Mouse (Mus musculus): ENCODE measurements around the gene Trmt112. TPM values are rescaled to one million over a fixed set of nuclear protein-coding genes. Genes with fewer than 3 reads are reported as not detected.
"Not testable (repeated sequence)": the region's sequence is repeated elsewhere in the genome, so short reads cannot be mapped to it uniquely, and the experiment has no call there.

Gene Trmt112
- polyA plus RNA-seq, 1 experiment: 183 TPM

DNA sequence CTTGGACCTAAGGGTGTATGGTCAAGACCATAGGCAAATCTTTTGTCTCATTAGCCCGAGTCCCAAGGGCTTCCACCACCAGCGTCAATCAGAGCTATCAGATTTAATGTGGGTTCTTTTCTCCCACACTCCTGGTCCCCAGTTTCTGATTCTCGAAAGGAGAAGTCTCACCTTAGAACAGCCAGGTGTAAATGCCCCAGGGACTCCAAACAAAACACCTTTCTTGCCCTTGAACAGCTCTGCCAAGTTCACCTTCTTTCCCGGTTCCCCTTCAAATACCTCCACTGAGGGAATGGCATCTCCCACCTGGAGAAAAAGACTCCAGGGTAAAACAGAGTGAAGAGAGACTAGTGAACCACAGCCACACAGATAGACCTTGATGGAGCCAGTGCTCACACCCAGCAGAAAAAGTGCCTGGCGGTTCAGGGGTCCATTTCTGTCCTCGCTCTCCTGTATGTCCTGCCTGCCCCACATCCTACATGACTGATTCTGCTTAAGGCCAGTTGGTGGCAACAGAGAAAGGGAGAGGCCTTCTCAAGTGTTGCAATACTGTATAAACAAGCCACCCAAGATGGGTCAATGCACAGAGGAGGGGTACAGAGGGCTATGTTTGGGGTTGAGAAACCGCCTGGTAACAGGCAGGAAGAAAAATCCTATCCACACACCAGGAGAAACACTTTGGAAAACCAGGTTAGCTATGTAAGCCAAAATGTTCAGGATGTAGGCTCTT is 1.5 kb upstream of the Trmt112 start:
- Histone ChIP-seq H3K36me3 (ENCODE audit: control insufficient read depth, insufficient read depth, low read length) (peaks cover 4% of the 10 kb centered on the region; the same call in 1 of the 2 replicates), H3K27ac (ENCODE audit: control insufficient read depth, insufficient read depth, low read length) (no peak overlapping the region), H3K27me3 (ENCODE audit: control insufficient read depth, insufficient read depth, low read length) (no peaks in the 10 kb centered on the region), H3K4me1 (replicated peaks; ENCODE audit: control insufficient read depth, insufficient read depth, low read length) (peaks cover 22% of the 10 kb centered on the region), H3K4me3 (ENCODE audit: control insufficient read depth, insufficient read depth, low read length) (no peak overlapping the region)
- TF ChIP-seq CTCF (IDR thresholded peaks at IDR 0.05; ENCODE audit: borderline replicate concordance, control insufficient read depth, extremely low read depth, insufficient read depth, low read length, poor library complexity): no peak
- TF ChIP-seq POLR2A (IDR thresholded peaks at IDR 0.05; ENCODE audit: control insufficient read depth, extremely low read depth, insufficient read depth, low read length, poor library complexity): no peak
- WGBS: 93% methylated on average over 7 of the region's 7 CpGs
- DNase-seq: no peak

DNA sequence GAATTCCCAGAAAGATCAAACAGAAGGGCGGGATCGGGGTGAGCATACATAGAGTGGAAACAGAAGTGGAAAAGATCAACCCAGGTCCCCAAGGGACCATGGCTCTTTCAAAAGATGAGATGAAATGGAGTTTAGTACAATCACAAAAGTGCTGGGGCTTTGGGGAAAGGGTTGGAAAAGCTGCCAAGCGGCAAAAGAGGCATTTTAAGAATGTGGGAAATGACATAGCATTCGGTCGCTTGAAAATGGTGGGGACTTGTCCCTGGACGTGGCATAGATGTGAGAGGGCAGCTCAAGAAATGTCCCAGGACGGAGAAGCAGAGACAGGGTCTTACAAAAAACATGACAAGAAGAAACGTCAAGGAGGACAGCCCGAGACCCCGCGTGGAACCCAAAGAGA is 477 bp upstream of the Trmt112 start:
- Histone ChIP-seq H3K4me1 (replicated peaks; ENCODE audit: control insufficient read depth, insufficient read depth, low read length) (peaks cover 25% of the 10 kb centered on the region), H3K4me3 (ENCODE audit: control insufficient read depth, insufficient read depth, low read length) (peak overlapping the region; percentile 68), H3K27me3 (ENCODE audit: control insufficient read depth, insufficient read depth, low read length) (no peaks in the 10 kb centered on the region), H3K27ac (ENCODE audit: control insufficient read depth, insufficient read depth, low read length) (peak overlapping the region; percentile 94), H3K36me3 (ENCODE audit: control insufficient read depth, insufficient read depth, low read length) (peaks cover 4% of the 10 kb centered on the region; the same call in 1 of the 2 replicates)
- TF ChIP-seq CTCF (IDR thresholded peaks at IDR 0.05; ENCODE audit: borderline replicate concordance, control insufficient read depth, extremely low read depth, insufficient read depth, low read length, poor library complexity) (no peak), POLR2A (IDR thresholded peaks at IDR 0.05; ENCODE audit: control insufficient read depth, extremely low read depth, insufficient read depth, low read length, poor library complexity) (no peak)
- no peak for DNase-seq
- WGBS: 7% methylated on average over 11 of the region's 11 CpGs

DNA sequence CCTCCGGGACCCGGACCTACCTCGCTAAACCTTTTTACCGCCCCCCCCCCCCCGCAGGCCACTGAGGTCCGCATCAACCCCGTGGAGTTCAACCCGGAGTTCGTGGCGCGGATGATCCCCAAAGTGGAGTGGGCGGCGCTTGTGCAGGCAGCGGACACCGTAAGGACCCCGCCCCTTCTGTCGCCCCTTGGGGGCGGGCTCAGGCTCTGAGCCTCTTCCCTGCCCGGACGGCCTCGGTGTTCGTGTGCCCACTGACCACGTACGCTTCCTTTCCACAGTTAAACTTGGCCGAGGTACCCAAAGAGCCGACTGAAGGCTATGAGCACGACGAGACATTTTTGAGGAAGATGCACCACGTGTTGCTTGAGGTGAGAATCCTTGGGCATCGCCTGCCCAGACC is 808 bp downstream of the Trmt112 start:
- 0% methylated on average over 30 of the region's 30 CpGs for WGBS
- peak; percentile 57 for DNase-seq
- peak overlapping the region; percentile 68 for H3K4me3 ChIP-seq (ENCODE audit: control insufficient read depth, insufficient read depth, low read length)
- H3K36me3 ChIP-seq (ENCODE audit: control insufficient read depth, insufficient read depth, low read length); H3K27me3 ChIP-seq (ENCODE audit: control insufficient read depth, insufficient read depth, low read length): not testable (repeated sequence)
- peak overlapping the region; percentile 94 for H3K27ac ChIP-seq (ENCODE audit: control insufficient read depth, insufficient read depth, low read length)
- H3K4me1 ChIP-seq (replicated peaks; ENCODE audit: control insufficient read depth, insufficient read depth, low read length): peaks cover 25% of the 10 kb centered on the region

DNA sequence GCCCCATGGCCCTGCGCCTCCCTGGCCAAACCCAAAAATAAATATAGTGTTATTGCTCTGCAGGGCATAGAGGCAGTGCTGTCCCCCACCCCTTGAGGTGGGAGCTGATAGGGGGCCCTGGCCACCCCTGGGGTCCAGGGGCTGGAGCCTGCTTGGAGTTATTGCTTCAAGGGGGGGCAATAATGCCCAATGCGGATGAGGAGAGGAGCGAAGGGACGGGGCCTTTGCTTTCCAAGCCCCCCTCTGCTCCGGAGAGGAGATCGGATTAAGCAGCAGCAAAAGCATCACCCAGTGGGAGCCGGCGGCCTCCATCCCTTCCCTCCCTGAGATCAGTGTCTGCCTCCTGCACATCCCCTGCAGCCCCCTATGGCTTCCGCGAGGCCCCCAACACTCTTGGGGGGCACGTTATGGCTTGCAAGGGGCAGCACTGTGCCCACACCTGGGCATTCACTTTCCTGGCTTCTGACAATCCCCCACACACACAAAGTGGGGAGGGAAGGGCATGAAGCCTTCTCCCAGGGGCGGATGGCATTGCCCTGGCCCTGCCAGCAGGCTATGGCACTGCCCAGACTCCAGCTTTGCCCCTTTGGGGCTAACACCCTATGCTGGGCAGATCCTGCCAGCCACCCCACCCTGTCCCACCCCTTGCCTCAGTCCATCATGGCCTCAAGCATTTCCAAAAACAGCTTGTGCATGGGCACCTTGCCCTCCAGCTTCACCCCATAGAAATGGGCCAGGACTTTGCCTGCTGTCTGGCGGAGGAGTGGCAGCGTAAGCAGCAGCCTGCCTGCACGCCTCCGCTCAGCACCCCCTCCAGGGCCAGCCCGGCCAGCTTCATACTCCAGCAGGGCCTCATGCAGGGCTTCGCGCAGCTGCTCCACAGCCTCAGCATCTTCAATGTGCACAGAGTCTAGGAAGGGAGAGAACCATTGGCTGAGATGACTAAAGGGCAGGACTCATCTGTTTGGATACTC is 1.9 kb downstream of the Trmt112 start:
- TF ChIP-seq POLR2A (IDR thresholded peaks at IDR 0.05; ENCODE audit: control insufficient read depth, extremely low read depth, insufficient read depth, low read length, poor library complexity): no peak
- no peak for TF ChIP-seq CTCF (IDR thresholded peaks at IDR 0.05; ENCODE audit: borderline replicate concordance, control insufficient read depth, extremely low read depth, insufficient read depth, low read length, poor library complexity)
- H3K27ac ChIP-seq (ENCODE audit: control insufficient read depth, insufficient read depth, low read length): no peak overlapping the region
- peaks cover 25% of the 10 kb centered on the region for H3K4me1 ChIP-seq (replicated peaks; ENCODE audit: control insufficient read depth, insufficient read depth, low read length)
- H3K4me3 ChIP-seq (ENCODE audit: control insufficient read depth, insufficient read depth, low read length): no peak overlapping the region
- H3K36me3 ChIP-seq (ENCODE audit: control insufficient read depth, insufficient read depth, low read length): peaks cover 4% of the 10 kb centered on the region; the same call in 1 of the 2 replicates
- no peaks in the 10 kb centered on the region for H3K27me3 ChIP-seq (ENCODE audit: control insufficient read depth, insufficient read depth, low read length)
- DNase-seq: no peak
- 94% methylated on average over 19 of the region's 19 CpGs for WGBS

DNA sequence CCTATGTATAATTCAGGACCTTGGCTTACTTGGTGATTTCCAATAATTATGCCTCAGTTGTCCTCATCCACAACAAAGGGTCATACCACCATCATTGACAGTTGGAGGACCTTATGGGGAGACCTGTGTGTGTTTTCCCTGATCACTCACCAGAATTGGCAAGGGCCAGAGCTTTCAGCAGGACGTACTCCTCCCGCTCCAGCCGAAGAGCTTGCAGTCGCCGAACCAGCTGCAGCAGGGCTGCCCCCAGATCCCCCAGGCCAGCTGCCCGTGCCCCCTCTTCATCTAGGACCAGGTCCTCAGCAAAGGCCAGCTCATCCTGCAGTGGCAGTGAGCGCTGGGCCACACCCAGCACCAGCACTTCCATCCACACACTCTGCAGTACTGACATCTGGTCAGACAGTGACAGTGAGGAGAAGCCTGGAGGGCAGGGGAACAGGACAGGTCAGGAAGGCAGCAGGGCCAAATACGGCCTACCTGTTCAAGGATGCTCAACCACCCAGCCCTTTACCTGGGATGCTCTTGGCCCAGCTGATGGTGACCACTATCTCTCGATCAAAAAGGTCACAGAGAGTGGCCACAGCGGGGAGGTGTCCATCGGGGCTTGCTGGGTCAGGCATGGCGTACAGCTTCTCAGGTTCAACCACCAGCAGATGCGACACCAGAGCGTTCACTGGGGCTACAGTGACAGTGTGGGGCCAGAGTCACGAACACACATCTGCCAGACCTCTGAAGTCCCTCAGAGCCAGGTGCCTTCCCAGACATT is 2.9 kb downstream of the Trmt112 start:
- Histone ChIP-seq H3K27me3 (ENCODE audit: control insufficient read depth, insufficient read depth, low read length) (no peaks in the 10 kb centered on the region), H3K27ac (ENCODE audit: control insufficient read depth, insufficient read depth, low read length) (no peak overlapping the region), H3K4me3 (ENCODE audit: control insufficient read depth, insufficient read depth, low read length) (no peak overlapping the region), H3K36me3 (ENCODE audit: control insufficient read depth, insufficient read depth, low read length) (peaks cover 4% of the 10 kb centered on the region; the same call in 1 of the 2 replicates), H3K4me1 (replicated peaks; ENCODE audit: control insufficient read depth, insufficient read depth, low read length) (peaks cover 25% of the 10 kb centered on the region)
- DNase-seq: no peak
- WGBS: 96% methylated on average over 15 of the region's 15 CpGs
- no peak for TF ChIP-seq CTCF (IDR thresholded peaks at IDR 0.05; ENCODE audit: borderline replicate concordance, control insufficient read depth, extremely low read depth, insufficient read depth, low read length, poor library complexity)
- no peak for TF ChIP-seq POLR2A (IDR thresholded peaks at IDR 0.05; ENCODE audit: control insufficient read depth, extremely low read depth, insufficient read depth, low read length, poor library complexity)

DNA sequence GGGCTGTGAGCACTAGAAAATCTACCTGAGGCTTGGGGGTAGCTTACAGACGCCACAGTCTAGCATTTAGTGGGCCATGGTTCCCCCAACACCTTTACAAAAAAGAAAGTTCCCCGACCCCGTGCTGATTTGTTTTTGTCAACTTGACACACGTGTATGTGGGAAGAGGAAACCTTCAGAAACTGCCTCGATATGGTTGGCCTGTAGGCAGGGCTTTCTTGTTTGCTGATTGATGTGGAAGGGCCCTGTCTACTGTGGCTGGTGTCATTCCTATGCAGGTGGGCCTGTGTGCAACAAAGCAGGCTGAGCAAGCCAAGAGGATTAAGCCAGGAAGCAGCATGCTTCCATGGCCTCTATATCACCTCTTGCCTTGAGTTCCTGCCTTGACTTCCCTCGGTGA is 3.5 kb downstream of the Trmt112 start:
- WGBS: 21% methylated on average over 6 of the region's 6 CpGs
- TF ChIP-seq POLR2A (IDR thresholded peaks at IDR 0.05; ENCODE audit: control insufficient read depth, extremely low read depth, insufficient read depth, low read length, poor library complexity): no peak
- no peak for TF ChIP-seq CTCF (IDR thresholded peaks at IDR 0.05; ENCODE audit: borderline replicate concordance, control insufficient read depth, extremely low read depth, insufficient read depth, low read length, poor library complexity)
- Histone ChIP-seq H3K4me1 (replicated peaks; ENCODE audit: control insufficient read depth, insufficient read depth, low read length) (peaks cover 21% of the 10 kb centered on the region), H3K4me3 (ENCODE audit: control insufficient read depth, insufficient read depth, low read length) (no peak overlapping the region), H3K36me3 (ENCODE audit: control insufficient read depth, insufficient read depth, low read length) (peaks cover 4% of the 10 kb centered on the region; the same call in 1 of the 2 replicates), H3K27ac (ENCODE audit: control insufficient read depth, insufficient read depth, low read length) (no peak overlapping the region), H3K27me3 (ENCODE audit: control insufficient read depth, insufficient read depth, low read length) (no peaks in the 10 kb centered on the region)
- DNase-seq: no peak

Measured in thymus, adult 2 months (tissue).